Mouse (Mus musculus) urinary bladder, adult 2 months (tissue): ENCODE data around the gene Rec114. TPM values are rescaled to one million over a fixed set of nuclear protein-coding genes. Genes with fewer than 3 reads are reported as not detected.

Source experiments
- DNase-seq: peaks from one replicate; pipeline ENCODE4 v3.0.0; 2022; ENCODE audit warnings: low spot score
- polyA plus RNA-seq: library from polyadenylated mRNA; depleted of rRNA; stranded (reverse); fragments of >200 nt; gene quantifications from 2 replicates; pipeline ENCODE4 v1.2.3, GENCODE M21; 2012

Rec114 gene
- polyA plus RNA-seq, 1 experiment, result 0.30 TPM

GRCm38 (mm10) chr9:58662007-58662406 lies 81.8 kb downstream of the Rec114 start:
- no peak for DNase-seq

- no peak for DNase-seq
Observed at GRCm38 (mm10) chr9:58660673-58661072, 83.1 kb downstream of the Rec114 start.

- no peak for DNase-seq
Observed at GRCm38 (mm10) chr9:58659989-58660388, 83.8 kb downstream of the Rec114 start.

- DNase-seq, result no peak
Observed at GRCm38 (mm10) chr9:58659331-58659730, 84.4 kb downstream of the Rec114 start.

- no peak for DNase-seq
Observed at GRCm38 (mm10) chr9:58658596-58659309, 85.0 kb downstream of the Rec114 start.

GRCm38 (mm10) chr9:58657735-58658512 lies 85.8 kb downstream of the Rec114 start:
- DNase-seq, result no peak

GRCm38 (mm10) chr9:58656824-58657223 lies 86.9 kb downstream of the Rec114 start:
- no peak for DNase-seq

GRCm38 (mm10) chr9:58656396-58656795 lies 87.4 kb downstream of the Rec114 start:
- no peak for DNase-seq

- DNase-seq, result no peak
Observed at GRCm38 (mm10) chr9:58654494-58654893, 89.3 kb downstream of the Rec114 start.

- no peak for DNase-seq
Observed at GRCm38 (mm10) chr9:58651993-58652392, 91.8 kb downstream of the Rec114 start.

GRCm38 (mm10) chr9:58649265-58649626 lies 94.5 kb downstream of the Rec114 start:
- DNase-seq, result no peak

GRCm38 (mm10) chr9:58648406-58649264 lies 95.1 kb downstream of the Rec114 start:
- DNase-seq, result no peak

- DNase-seq, result no peak
Observed at GRCm38 (mm10) chr9:58630441-58630840, 113.3 kb downstream of the Rec114 start.

- DNase-seq, result no peak
Observed at GRCm38 (mm10) chr9:58627197-58627596, 116.6 kb downstream of the Rec114 start.

GRCm38 (mm10) chr9:58623009-58623408 lies 120.8 kb downstream of the Rec114 start:
- DNase-seq, result no peak

- DNase-seq, result no peak
Observed at GRCm38 (mm10) chr9:58615064-58615938, 128.5 kb downstream of the Rec114 start.

GRCm38 (mm10) chr9:58613790-58614189 lies 130.0 kb downstream of the Rec114 start:
- no peak for DNase-seq
